Mouse (Mus musculus): ENCODE measurements around the gene Ctcfl. TPM values are rescaled to one million over a fixed set of nuclear protein-coding genes. Genes with fewer than 3 reads are reported as not detected.

The Ctcfl gene
- total RNA-seq (2021), result not detected

GRCm38 (mm10) chr2:173119023-173119944 lies at the start of gene Ctcfl:
Gene Ctcfl (minus strand): TSS chr2:173119525.
- no peak for DNase-seq
- intact Hi-C loops (cut with DNase I), result no loop called here

GRCm38 (mm10) chr2:173168411-173168851 lies 49.1 kb upstream of the Ctcfl start:
- intact Hi-C loops (cut with DNase I), result no loop called here
- peak; percentile 38 for DNase-seq

- intact Hi-C loops (cut with DNase I), result no loop called here
Measured at GRCm38 (mm10) chr2:173165357-173165756, 46.0 kb upstream of the Ctcfl start.

GRCm38 (mm10) chr2:173164946-173165345 lies 45.6 kb upstream of the Ctcfl start:
- DNase-seq, result no peak
- intact Hi-C loops (cut with DNase I), result no loop called here

More at GRCm38 (mm10) chr2:173165357-173165756, 46.0 kb upstream of the Ctcfl start:
- DNase-seq, result no peak

GRCm38 (mm10) chr2:173164358-173164757 lies 45.0 kb upstream of the Ctcfl start:
- intact Hi-C loops (cut with DNase I), result no loop called here

GRCm38 (mm10) chr2:173163380-173163779 lies 44.1 kb upstream of the Ctcfl start:
- intact Hi-C loops (cut with DNase I), result no loop called here
- DNase-seq, result no peak

More at GRCm38 (mm10) chr2:173164358-173164757, 45.0 kb upstream of the Ctcfl start:
- DNase-seq, result no peak

GRCm38 (mm10) chr2:173159354-173160311 lies 40.3 kb upstream of the Ctcfl start:
- peak; percentile 47 for DNase-seq
- intact Hi-C loops (cut with DNase I), result no loop called here

GRCm38 (mm10) chr2:173158390-173159055 lies 39.2 kb upstream of the Ctcfl start:
- no peak for DNase-seq
- intact Hi-C loops (cut with DNase I), result no loop called here

GRCm38 (mm10) chr2:173157871-173158270 lies 38.5 kb upstream of the Ctcfl start:
- intact Hi-C loops (cut with DNase I), result no loop called here
- DNase-seq, result no peak

GRCm38 (mm10) chr2:173157376-173157775 lies 38.1 kb upstream of the Ctcfl start:
- intact Hi-C loops (cut with DNase I), result no loop called here
- no peak for DNase-seq

- DNase-seq, result no peak
- intact Hi-C loops (cut with DNase I), result no loop called here
Measured at GRCm38 (mm10) chr2:173156923-173157322, 37.6 kb upstream of the Ctcfl start.

GRCm38 (mm10) chr2:173155907-173156306 lies 36.6 kb upstream of the Ctcfl start:
- intact Hi-C loops (cut with DNase I), result no loop called here
- DNase-seq, result no peak

- no peak for DNase-seq
- intact Hi-C loops (cut with DNase I), result no loop called here
Measured at GRCm38 (mm10) chr2:173154962-173155361, 35.6 kb upstream of the Ctcfl start.

- intact Hi-C loops (cut with DNase I), result no loop called here
- DNase-seq, result no peak
Measured at GRCm38 (mm10) chr2:173154513-173154912, 35.2 kb upstream of the Ctcfl start.

GRCm38 (mm10) chr2:173153266-173153665 lies 33.9 kb upstream of the Ctcfl start:
- DNase-seq, result no peak
- intact Hi-C loops (cut with DNase I), result no loop called here

GRCm38 (mm10) chr2:173152436-173153151 lies 33.3 kb upstream of the Ctcfl start, which contains the start of gene Pck1:
Gene Pck1 (plus strand): TSS chr2:173153048.
- DNase-seq, result no peak
- intact Hi-C loops (cut with DNase I), result no loop called here

GRCm38 (mm10) chr2:173151784-173152284 lies 32.5 kb upstream of the Ctcfl start:
- DNase-seq, result no peak
- intact Hi-C loops (cut with DNase I), result no loop called here

GRCm38 (mm10) chr2:173151352-173151751 lies 32.0 kb upstream of the Ctcfl start:
- no peak for DNase-seq
- intact Hi-C loops (cut with DNase I), result no loop called here

- DNase-seq, result no peak
- intact Hi-C loops (cut with DNase I), result no loop called here
Measured at GRCm38 (mm10) chr2:173148001-173148400, 28.7 kb upstream of the Ctcfl start.

- no peak for DNase-seq
- intact Hi-C loops (cut with DNase I), result no loop called here
Measured at GRCm38 (mm10) chr2:173146728-173147127, 27.4 kb upstream of the Ctcfl start.

Data from left cerebral cortex, postnatal 4 days (tissue).